Mouse (Mus musculus) CD4-positive, CD25-positive, alpha-beta regulatory T cell, adult 9 weeks (primary cell): ENCODE results near the gene Olfr1175-ps. TPM values are rescaled to one million over a fixed set of nuclear protein-coding genes. Genes with fewer than 3 reads are reported as not detected.

Experiments
- polyA plus RNA-seq: library from polyadenylated mRNA; unstranded; fragments of 100-300 nt; shearing (Covaris generic); gene quantifications from one replicate; pipeline ENCODE4 v1.2.1, GENCODE M21; 2017

The Olfr1175-ps gene
- polyA plus RNA-seq = not detected

DNA sequence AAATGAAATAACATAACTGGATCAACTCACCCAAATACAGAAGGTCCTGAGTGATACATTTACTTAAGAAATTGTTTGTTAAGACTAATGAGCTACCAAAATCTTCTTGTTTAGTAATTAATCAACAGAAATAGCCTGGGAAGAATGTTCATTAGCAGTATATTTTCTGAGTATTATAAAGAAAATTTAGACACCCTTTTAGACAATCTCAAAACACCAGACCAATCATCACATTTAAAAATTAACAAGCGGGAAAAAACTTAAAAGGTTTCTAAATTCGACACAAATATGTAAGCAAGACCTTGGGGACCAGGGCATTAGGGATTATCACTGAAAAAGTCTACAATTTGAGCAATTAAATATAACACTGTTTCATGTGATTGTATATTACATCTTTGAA lies at the start of gene Olfr1175-ps:
Olfr1175-ps (minus strand) TSS at position 101 of the 400 bp plus-strand sequence.

DNA sequence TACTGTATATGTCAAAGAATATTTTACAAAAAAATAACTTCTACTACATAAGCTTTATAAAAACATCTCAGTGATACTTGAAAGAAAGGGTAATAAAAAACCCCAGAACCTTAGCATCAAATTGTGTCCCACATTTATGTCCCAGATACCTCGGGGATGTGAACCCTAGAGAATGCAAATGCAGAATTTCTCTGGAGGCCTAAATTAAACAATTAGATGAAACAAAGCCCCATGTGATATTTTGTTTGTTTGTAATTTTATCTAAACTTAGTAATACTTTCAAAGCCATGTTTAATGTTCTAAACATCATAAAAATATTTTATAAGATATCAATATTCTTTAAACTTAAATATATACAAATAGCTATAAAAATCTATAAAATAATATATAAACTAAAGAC lies 19.4 kb upstream of the Olfr1175-ps start, which contains the start of gene Olfr1177-ps:
Olfr1177-ps (minus strand) TSS at position 101 of the 400 bp plus-strand sequence.

DNA sequence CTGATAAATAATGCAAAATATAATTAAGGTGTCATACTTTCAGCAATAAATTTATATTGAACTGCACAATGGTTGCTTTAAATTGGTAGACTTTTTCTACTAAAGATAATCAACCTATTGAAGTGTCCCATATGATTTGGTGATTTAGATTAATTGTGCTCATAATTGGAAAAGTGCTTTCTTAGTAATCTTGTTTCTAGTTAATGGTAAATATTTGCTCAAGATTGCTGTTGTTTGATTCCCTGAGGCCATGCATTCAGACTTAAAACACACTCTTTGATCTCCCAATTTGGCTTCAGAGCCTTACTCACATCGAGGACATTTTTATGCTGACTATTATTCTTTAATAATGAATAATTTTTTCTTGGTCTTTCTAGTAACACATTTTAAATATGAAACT lies 9.4 kb upstream of the Olfr1175-ps start, which contains the start of gene Olfr1176:
Olfr1176 (plus strand) TSS at position 301 of the 400 bp plus-strand sequence.

DNA sequence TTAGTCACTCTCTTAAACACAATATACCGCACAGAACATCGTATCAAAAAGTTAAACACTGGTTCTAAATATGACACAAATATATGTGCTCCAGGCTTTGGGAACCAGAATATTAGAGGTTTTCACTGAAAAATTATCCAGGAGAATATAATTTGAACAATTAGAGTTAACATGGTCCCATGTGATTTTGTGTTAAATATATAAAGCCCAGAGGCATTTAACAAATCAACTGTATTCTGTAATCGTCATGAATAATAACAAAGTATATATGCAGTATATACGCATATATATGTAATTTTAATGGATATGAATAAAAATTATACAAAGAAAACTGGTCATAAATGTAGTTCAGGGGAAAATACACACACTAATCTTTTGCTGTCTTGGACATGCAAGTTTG lies 12.0 kb downstream of the Olfr1175-ps start, which contains the start of gene Olfr1174-ps:
Olfr1174-ps (minus strand) TSS at position 101 of the 400 bp plus-strand sequence.

DNA sequence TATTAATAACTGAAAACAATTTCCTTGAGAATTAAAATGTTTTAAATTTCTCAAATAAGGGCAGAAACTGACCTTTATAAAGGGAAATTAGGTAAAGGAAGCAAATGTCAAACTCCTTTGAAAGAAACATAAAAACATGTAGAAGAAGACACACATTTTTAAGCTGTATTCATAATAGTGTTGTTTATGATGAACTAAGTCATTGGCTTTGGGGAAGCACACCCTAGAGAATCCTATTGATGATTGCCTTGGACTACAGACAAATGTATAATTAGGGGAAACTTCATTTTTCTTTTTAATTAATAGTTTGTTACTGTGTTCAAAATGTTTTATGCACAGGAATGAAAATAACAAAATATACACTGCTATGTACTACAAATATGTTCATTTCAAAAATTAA lies 47.2 kb downstream of the Olfr1175-ps start, which contains the start of gene Olfr1173:
Olfr1173 (minus strand) TSS at position 101 of the 400 bp plus-strand sequence.

Other genes starting within 250 kb of the Olfr1175-ps start
- gene Olfr1164, start 233.2 kb downstream of the Olfr1175-ps start, polyA plus RNA-seq = not detected
- not detected for gene Olfr1166, start 198.9 kb downstream of the Olfr1175-ps start, polyA plus RNA-seq
- gene Olfr1167, start 172.0 kb downstream of the Olfr1175-ps start, polyA plus RNA-seq = not detected
- not detected for gene Olfr1168, start 145.3 kb downstream of the Olfr1175-ps start, polyA plus RNA-seq
- gene Olfr1170, start 98.9 kb downstream of the Olfr1175-ps start, polyA plus RNA-seq = not detected
- not detected for gene Olfr1173, start 47.3 kb downstream of the Olfr1175-ps start, polyA plus RNA-seq
- gene Olfr1174-ps, start 12.1 kb downstream of the Olfr1175-ps start, polyA plus RNA-seq = not detected
- gene Olfr1176, start 9.5 kb upstream of the Olfr1175-ps start, polyA plus RNA-seq = not detected
- not detected for gene Olfr1177-ps, start 19.3 kb upstream of the Olfr1175-ps start, polyA plus RNA-seq
- not detected for gene Olfr1178, start 59.8 kb upstream of the Olfr1175-ps start, polyA plus RNA-seq
- not detected for gene Olfr1179, start 79.2 kb upstream of the Olfr1175-ps start, polyA plus RNA-seq
- gene Olfr1180, start 91.9 kb upstream of the Olfr1175-ps start, polyA plus RNA-seq = not detected
- gene Olfr1181, start 99.0 kb upstream of the Olfr1175-ps start, polyA plus RNA-seq = not detected
- gene Gm13757, start 121.9 kb upstream of the Olfr1175-ps start, polyA plus RNA-seq = not detected
- gene Olfr1183, start 127.7 kb upstream of the Olfr1175-ps start, polyA plus RNA-seq = 0.04 TPM
- not detected for gene Olfr1184, start 156.4 kb upstream of the Olfr1175-ps start, polyA plus RNA-seq
- not detected for gene Olfr1185-ps1, start 166.1 kb upstream of the Olfr1175-ps start, polyA plus RNA-seq
- not detected for gene Olfr1186, start 191.3 kb upstream of the Olfr1175-ps start, polyA plus RNA-seq
- gene Olfr1188, start 229.7 kb upstream of the Olfr1175-ps start, polyA plus RNA-seq = not detected